Mouse (Mus musculus): ENCODE measurements at regions not wholly inside any gene's neighbourhood (a gene's known extent, or its start where the extent isn't known, plus 50 kb on each side); places are given as distances from the start of the nearest gene placed in this dataset.
A peak's percentile ranks its signal among the peaks of the same experiment; 100 is the strongest.

DNA sequence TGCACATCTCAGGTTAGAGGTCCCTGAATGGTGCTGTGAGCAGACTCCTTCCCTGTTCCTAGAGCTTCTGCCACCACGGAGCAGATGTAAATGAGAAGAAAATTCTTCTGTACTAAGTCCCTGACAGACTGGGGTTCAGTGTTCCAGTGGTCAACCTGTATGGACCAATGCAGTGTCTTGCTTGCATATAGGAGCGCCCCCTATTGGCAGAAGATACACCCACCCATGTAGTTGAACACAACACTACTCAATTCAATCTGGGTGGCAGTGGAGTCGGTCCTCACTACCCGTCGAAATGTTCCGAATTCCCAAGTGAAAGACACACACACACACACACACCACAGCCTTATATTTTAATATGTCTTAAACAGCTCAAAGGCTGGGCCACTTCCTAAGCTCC lies 94.6 kb downstream of the Psmg1 start:
- TF ChIP-seq CTCF (conservative IDR thresholded peaks at IDR 0.05; ENCODE audit: insufficient read depth, insufficient read length, low read depth, low read length) (peak; percentile 38; the same call in 1 of the 2 replicates), POLR2A (IDR thresholded peaks at IDR 0.05; ENCODE audit: low read depth, low read length) (no peak)

Data from kidney, adult 2 months (tissue).